Mouse (Mus musculus): ENCODE results near the gene F11.

The F11 gene

DNA sequence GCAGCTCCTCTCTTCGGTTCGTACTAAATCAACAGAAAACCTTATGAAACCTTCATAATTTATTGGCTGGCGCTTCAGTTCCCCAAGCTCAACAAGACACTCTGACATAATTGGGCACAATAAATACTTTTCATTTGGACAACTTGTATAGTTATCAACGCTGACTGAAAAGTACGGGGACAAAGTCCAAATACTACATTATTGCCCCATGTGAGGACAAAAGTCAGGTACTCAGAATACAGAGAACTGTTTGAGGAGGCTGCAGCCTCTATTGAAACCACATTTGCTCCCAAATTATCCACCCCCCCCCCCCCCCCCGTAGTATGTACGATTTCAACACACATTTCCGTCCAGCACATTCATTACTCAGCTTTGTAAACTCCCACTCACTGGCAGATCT is 22.5 kb downstream of the F11 start:
- no peak for DNase-seq (ENCODE audit: low spot score)

DNA sequence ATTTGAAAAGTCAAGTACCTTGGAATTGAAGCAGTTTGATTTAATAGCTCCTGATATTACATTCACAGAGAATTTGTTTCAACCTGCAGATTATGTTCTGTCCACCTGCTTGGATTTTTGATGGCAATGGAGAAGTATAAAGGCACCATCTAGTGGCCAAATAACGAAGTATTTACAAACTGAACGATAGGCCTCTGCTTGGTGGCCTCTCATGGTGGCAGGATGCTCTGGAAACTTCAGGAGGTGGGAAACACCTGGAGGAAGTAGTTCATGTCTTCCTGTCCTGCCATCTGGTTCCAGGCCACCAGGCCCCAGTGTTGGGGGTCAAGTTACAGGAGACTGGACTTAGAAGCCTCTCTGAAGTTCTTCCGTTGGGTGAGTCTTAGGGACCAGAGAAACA is 23.5 kb downstream of the F11 start:
- DNase-seq (ENCODE audit: low spot score) = no peak

GRCm38 (mm10) chr8:45236164-45236912 is 25.5 kb downstream of the F11 start:
- no peak for DNase-seq (ENCODE audit: low spot score)

GRCm38 (mm10) chr8:45235228-45235627 is 26.6 kb downstream of the F11 start:
- DNase-seq (ENCODE audit: low spot score) = no peak

GRCm38 (mm10) chr8:45233256-45233655 is 28.6 kb downstream of the F11 start:
- DNase-seq (ENCODE audit: low spot score) = no peak

GRCm38 (mm10) chr8:45202476-45202875 is 59.4 kb downstream of the F11 start:
- DNase-seq (ENCODE audit: low spot score) = no peak

DNA sequence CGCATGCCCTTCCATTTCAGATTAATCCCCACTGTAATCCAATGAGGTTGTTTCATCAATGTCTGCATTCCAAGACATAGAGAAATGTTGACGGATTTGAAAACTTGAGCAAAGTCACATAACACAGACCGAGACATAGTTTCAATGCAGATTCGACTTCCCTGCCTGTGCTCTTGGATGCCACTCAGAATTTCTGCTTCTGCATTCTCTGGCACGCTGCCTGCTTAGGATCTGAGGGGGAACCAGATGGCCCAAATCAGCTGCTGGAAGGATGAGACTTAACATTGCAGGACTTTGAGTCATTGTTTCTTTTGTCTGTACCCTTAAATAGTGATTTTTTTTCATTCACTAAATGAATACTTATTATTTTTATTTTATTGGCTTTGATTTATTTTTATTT is 60.2 kb downstream of the F11 start:
- no peak for DNase-seq (ENCODE audit: low spot score)

DNA sequence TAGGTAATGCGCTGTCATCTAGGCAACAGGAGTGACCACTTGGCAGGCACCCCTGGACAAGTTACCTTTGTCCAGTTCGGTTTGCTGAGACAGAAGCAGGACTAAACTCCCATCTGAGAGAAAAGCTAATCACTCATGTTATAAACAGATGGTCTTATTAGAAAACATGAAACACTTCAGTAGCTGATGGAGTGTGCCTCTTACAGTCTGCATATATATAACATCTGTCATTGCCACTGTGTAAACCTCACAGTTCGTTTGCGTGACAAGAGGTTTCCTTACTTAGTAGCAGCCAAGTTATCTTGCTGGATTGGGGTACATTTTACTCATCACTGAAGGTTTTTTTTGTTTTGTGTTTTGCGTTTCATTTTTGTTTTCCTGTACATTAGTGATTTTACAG is 64.5 kb downstream of the F11 start:
- no peak for DNase-seq (ENCODE audit: low spot score)

- DNase-seq (ENCODE audit: low spot score) = no peak
These were observed 65.8 kb downstream of the F11 start for GRCm38 (mm10) chr8:45195954-45196526.
